Mouse (Mus musculus): ENCODE measurements around the gene AI837181. TPM values are rescaled to one million over a fixed set of nuclear protein-coding genes. Genes with fewer than 3 reads are reported as not detected.

The AI837181 gene
- 42.0 and 47.6 TPM in 2 replicates for polyA plus RNA-seq (2015; fragmentation: Nextera tagmentation; extraction: Ambion mirVana)

GRCm38 (mm10) chr19:5424782-5425741 is at the start of gene AI837181, which contains the start of gene Drap1:
Gene AI837181, plus strand, starts transcription at chr19:5425144.
Gene Drap1, minus strand, starts transcription at chr19:5424979.

GRCm38 (mm10) chr19:5388588-5389242 is 36.2 kb upstream of the AI837181 start, which contains the start of gene Sart1:
Gene Sart1, minus strand, starts transcription at chr19:5388703.

GRCm38 (mm10) chr19:5402293-5402692 is 22.7 kb upstream of the AI837181 start, which contains the start of gene Tsga10ip:
Gene Tsga10ip, minus strand, starts transcription at chr19:5402526.

GRCm38 (mm10) chr19:5447515-5448353 is 22.8 kb downstream of the AI837181 start, which contains the start of gene Fosl1:
Gene Fosl1, plus strand, starts transcription at chr19:5447547.

GRCm38 (mm10) chr19:5457746-5458442 is 33.0 kb downstream of the AI837181 start, which contains the start of gene Ccdc85b:
Gene Ccdc85b, minus strand, starts transcription at chr19:5457894.

GRCm38 (mm10) chr19:5460465-5460911 is 35.5 kb downstream of the AI837181 start, which contains the start of gene Fibp:
Gene Fibp, plus strand, starts transcription at chr19:5460615.

GRCm38 (mm10) chr19:5468374-5468773 is 43.4 kb downstream of the AI837181 start, which contains the start of gene Ctsw:
Gene Ctsw, minus strand, starts transcription at chr19:5468507.

GRCm38 (mm10) chr19:5473720-5474119 is 48.8 kb downstream of the AI837181 start, which contains the start of gene Efemp2:
Gene Efemp2, plus strand, starts transcription at chr19:5473954.

Other genes starting within 250 kb of the AI837181 start
- gene Pacs1, start 152.0 kb upstream of the AI837181 start, polyA plus RNA-seq (2015; fragmentation: Nextera tagmentation; extraction: Ambion mirVana), result 13.0 and 16.0 TPM in 2 replicates
- 149 and 197 TPM in 2 replicates for gene Sf3b2, start 129.7 kb upstream of the AI837181 start, polyA plus RNA-seq (2015; fragmentation: Nextera tagmentation; extraction: Ambion mirVana)
- 0.55 and 1.7 TPM in 2 replicates for gene Gal3st3, start 126.8 kb upstream of the AI837181 start, polyA plus RNA-seq (2015; fragmentation: Nextera tagmentation; extraction: Ambion mirVana)
- gene Catsper1, start 89.4 kb upstream of the AI837181 start, polyA plus RNA-seq (2015; fragmentation: Nextera tagmentation; extraction: Ambion mirVana), result not detected in 2 replicates
- gene Cst6, start 75.6 kb upstream of the AI837181 start, polyA plus RNA-seq (2015; fragmentation: Nextera tagmentation; extraction: Ambion mirVana), result 3.2 and 5.0 TPM in 2 replicates
- 23.8 and 31.0 TPM in 2 replicates for gene Eif1ad, start 58.4 kb upstream of the AI837181 start, polyA plus RNA-seq (2015; fragmentation: Nextera tagmentation; extraction: Ambion mirVana)
- gene Banf1, start 58.0 kb upstream of the AI837181 start, polyA plus RNA-seq (2015; fragmentation: Nextera tagmentation; extraction: Ambion mirVana), result 194 and 261 TPM in 2 replicates
- gene Sart1, start 36.4 kb upstream of the AI837181 start, polyA plus RNA-seq (2015; fragmentation: Nextera tagmentation; extraction: Ambion mirVana), result 36.8 and 43.5 TPM in 2 replicates
- gene Tsga10ip, start 22.6 kb upstream of the AI837181 start, polyA plus RNA-seq (2015; fragmentation: Nextera tagmentation; extraction: Ambion mirVana), result not detected in 2 replicates
- gene Drap1, start 165 bp upstream of the AI837181 start, polyA plus RNA-seq (2015; fragmentation: Nextera tagmentation; extraction: Ambion mirVana), result 284 and 285 TPM in 2 replicates
- gene Fosl1, start 22.4 kb downstream of the AI837181 start, polyA plus RNA-seq (2015; fragmentation: Nextera tagmentation; extraction: Ambion mirVana), result not detected in 2 replicates
- 12.7 and 16.2 TPM in 2 replicates for gene Ccdc85b, start 32.8 kb downstream of the AI837181 start, polyA plus RNA-seq (2015; fragmentation: Nextera tagmentation; extraction: Ambion mirVana)
- 92.0 and 126 TPM in 2 replicates for gene Fibp, start 35.5 kb downstream of the AI837181 start, polyA plus RNA-seq (2015; fragmentation: Nextera tagmentation; extraction: Ambion mirVana)
- gene Ctsw, start 43.4 kb downstream of the AI837181 start, polyA plus RNA-seq (2015; fragmentation: Nextera tagmentation; extraction: Ambion mirVana), result 0.36 and 1.1 TPM in 2 replicates
- 77.3 and 88.0 TPM in 2 replicates for gene Efemp2, start 48.8 kb downstream of the AI837181 start, polyA plus RNA-seq (2015; fragmentation: Nextera tagmentation; extraction: Ambion mirVana)
- 18.1 and 22.0 TPM in 2 replicates for gene Mus81, start 63.3 kb downstream of the AI837181 start, polyA plus RNA-seq (2015; fragmentation: Nextera tagmentation; extraction: Ambion mirVana)
- 1,277 and 1,424 TPM in 2 replicates for gene Cfl1, start 65.3 kb downstream of the AI837181 start, polyA plus RNA-seq (2015; fragmentation: Nextera tagmentation; extraction: Ambion mirVana)
- not detected in 2 replicates for gene 1700020D05Rik, start 78.6 kb downstream of the AI837181 start, polyA plus RNA-seq (2015; fragmentation: Nextera tagmentation; extraction: Ambion mirVana)
- gene Snx32, start 85.4 kb downstream of the AI837181 start, polyA plus RNA-seq (2015; fragmentation: Nextera tagmentation; extraction: Ambion mirVana), result 14.4 and 16.0 TPM in 2 replicates
- 0.36 and 0.41 TPM in 2 replicates for gene Ovol1, start 135.5 kb downstream of the AI837181 start, polyA plus RNA-seq (2015; fragmentation: Nextera tagmentation; extraction: Ambion mirVana)
- 1.0 and 4.3 TPM in 2 replicates for gene Ap5b1, start 142.9 kb downstream of the AI837181 start, polyA plus RNA-seq (2015; fragmentation: Nextera tagmentation; extraction: Ambion mirVana)
- gene Rnaseh2c, start 176.7 kb downstream of the AI837181 start, polyA plus RNA-seq (2015; fragmentation: Nextera tagmentation; extraction: Ambion mirVana), result 189 and 232 TPM in 2 replicates
- gene Kat5, start 185.1 kb downstream of the AI837181 start, polyA plus RNA-seq (2015; fragmentation: Nextera tagmentation; extraction: Ambion mirVana), result 42.7 and 55.8 TPM in 2 replicates
- 32.7 and 55.1 TPM in 2 replicates for gene Rela, start 212.3 kb downstream of the AI837181 start, polyA plus RNA-seq (2015; fragmentation: Nextera tagmentation; extraction: Ambion mirVana)
- 23.6 and 38.7 TPM in 2 replicates for gene Sipa1, start 238.6 kb downstream of the AI837181 start, polyA plus RNA-seq (2015; fragmentation: Nextera tagmentation; extraction: Ambion mirVana)